Mouse (Mus musculus) right cerebral cortex, adult 18-20 months (tissue): ENCODE data around the gene Tiprl.

Source experiments
- DNase-seq: peaks from one replicate; pipeline ENCODE4 v3.0.0; 2022; ENCODE audit warnings: mixed read lengths

Gene Tiprl

DNA sequence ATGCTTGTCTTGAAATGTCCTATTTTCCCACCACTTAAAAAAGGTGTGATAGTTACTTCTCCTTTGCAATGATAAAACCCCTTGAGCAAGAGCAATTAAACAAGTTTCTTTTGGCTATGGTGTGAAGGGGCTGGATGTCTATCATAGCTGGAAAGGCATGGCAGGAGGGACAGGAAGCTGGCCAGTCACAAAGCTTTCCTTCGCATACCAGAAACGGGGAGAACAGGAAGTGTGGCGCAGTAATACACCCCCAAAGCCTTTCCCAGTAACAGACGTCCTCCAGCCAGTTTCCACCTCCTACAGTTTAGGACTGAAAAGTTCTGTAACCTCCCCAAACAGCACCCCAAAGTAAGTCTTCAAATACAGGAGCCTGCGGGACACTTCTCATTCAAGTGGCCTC, 66.6 kb downstream of the Tiprl start:
- DNase-seq = no peak

DNA sequence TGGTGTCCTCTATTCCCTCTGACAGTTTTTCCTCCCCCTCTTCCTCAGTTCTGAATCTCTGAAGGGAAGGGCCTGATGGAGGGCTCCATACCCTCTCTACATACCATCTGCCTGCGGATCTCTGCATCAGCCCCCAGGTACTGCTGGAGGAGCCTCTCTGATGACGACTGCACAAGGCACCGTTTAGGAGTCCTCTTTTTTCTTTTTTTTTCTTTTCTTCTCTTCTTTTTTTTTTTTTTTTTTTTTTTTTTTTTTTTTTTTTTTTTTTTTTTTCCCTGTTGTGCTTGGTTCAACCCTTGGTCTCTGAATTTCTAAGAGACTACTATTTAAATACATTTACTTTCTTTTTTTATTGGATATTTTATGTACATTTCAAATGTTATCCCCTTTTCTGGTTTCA, 67.3 kb downstream of the Tiprl start:
- DNase-seq = no peak

GRCm38 (mm10) chr1:165164920-165165319, 71.9 kb downstream of the Tiprl start:
- no peak for DNase-seq
